Mouse (Mus musculus) megakaryocyte, embryonic 14.5 days (primary cell): ENCODE measurements at regions not wholly inside any gene's neighbourhood (a gene's known extent, or its start where the extent isn't known, plus 50 kb on each side); places are given as distances from the start of the nearest gene placed in this dataset.

ENCODE experiments used
- H3K27me3 ChIP-seq: replicated peaks from 2 replicates; pipeline ENCODE3; 2012; ENCODE audit warnings: inconsistent platforms
- H3K36me3 ChIP-seq: replicated peaks from 2 replicates; pipeline ENCODE3; 2012; ENCODE audit warnings: low read length, inconsistent platforms, mixed read lengths
- H3K4me1 ChIP-seq: 2 replicates; pipeline ENCODE4 v1.6.1; 2012; ENCODE audit warnings: inconsistent platforms
- H3K4me3 ChIP-seq: replicated peaks from 2 replicates; pipeline ENCODE3; 2012; ENCODE audit warnings: moderate library complexity, mild to moderate bottlenecking, inconsistent platforms
- H3K9me3 ChIP-seq: 2 replicates; pipeline ENCODE4 v1.6.1; 2012; ENCODE audit warnings: inconsistent platforms
- FLI1 ChIP-seq: IDR thresholded peaks from 2 replicates; pipeline ENCODE4 v1.6.1; 2012; ENCODE audit warnings: low read length, inconsistent platforms, mixed read lengths
- GATA1 ChIP-seq: IDR thresholded peaks from 3 replicates; pipeline ENCODE4 v1.6.1; 2012; ENCODE audit warnings: mixed read lengths, low read length, inconsistent platforms, borderline replicate concordance

GRCm38 (mm10) chr5:64684275-64684674 lies 118.9 kb upstream of the Klf3 start:
- Histone ChIP-seq H3K9me3 (peaks cover 34% of the 10 kb centered on the region), H3K27me3 (peaks cover 2% of the 10 kb centered on the region), H3K4me1 (peaks cover 11% of the 10 kb centered on the region; the same call in 1 of the 2 replicates), H3K36me3 (no peaks in the 10 kb centered on the region), H3K4me3 (no peak overlapping the region)
- TF ChIP-seq GATA1 (no peak), FLI1 (no peak)

DNA sequence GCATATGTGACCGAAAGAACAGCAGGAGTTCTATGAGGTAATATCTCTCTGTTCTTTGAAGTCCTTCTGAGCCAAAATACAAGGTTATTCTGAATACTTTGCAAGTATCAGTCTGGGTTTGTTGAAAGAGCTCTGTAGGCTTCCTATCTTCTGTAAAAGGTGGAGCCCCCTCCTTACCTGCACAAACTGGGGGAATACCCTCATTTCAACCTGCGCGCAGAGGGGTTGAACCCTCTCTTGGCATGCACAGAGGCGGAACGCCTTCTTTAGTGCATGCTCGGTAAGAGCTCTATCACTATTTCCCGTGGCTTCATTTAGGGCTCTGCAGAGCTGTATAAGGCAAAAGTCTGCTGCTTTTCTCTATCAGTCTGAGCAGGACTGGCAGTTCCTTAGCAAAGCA lies 113.0 kb upstream of the Klf3 start:
- Histone ChIP-seq H3K4me3 (no peak overlapping the region), H3K27me3 (no peaks in the 10 kb centered on the region), H3K9me3 (peaks cover 38% of the 10 kb centered on the region), H3K4me1 (peaks cover 3% of the 10 kb centered on the region; the same call in 1 of the 2 replicates), H3K36me3 (no peaks in the 10 kb centered on the region)
- no peak for TF ChIP-seq FLI1

DNA sequence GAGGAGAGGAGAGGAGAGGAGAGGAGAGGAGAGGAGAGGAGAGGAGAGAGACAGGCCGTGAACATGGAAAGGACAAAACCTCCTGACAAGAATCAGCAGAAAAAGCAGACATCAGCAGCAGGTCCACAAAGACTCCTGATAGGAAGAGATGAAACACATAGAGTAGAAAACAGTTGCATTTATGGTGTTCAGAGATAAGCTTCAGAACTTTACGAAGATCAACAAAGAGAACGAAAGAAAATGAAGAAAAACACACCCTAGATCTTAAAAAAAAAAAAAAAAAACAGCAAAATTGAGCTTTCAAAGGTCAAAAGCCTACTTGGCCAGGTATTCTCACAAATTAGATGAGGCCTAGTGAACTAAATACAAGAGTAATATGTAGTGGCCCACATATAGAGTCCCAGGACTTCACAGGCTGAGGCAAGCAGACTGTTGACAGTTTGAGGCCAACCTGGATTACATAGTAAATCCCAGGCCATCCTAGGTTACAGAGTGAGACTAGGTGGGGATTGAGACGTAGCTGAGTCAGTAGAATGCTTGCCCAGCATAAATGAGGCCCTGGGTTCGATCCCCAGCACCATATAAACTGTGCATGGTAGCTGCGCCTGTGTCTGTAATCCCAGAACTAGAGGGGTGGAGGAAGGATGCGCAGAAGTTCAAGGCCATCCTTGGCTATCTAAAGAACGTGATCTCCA lies 111.6 kb upstream of the Klf3 start:
- H3K27me3 ChIP-seq: no peaks in the 10 kb centered on the region
- H3K9me3 ChIP-seq: peaks cover 29% of the 10 kb centered on the region
- no peaks in the 10 kb centered on the region for H3K36me3 ChIP-seq
- no peak overlapping the region for H3K4me3 ChIP-seq
- H3K4me1 ChIP-seq: peaks cover 3% of the 10 kb centered on the region; the same call in 1 of the 2 replicates
- TF ChIP-seq FLI1: no peak

GRCm38 (mm10) chr5:64692335-64692734 lies 110.9 kb upstream of the Klf3 start:
- Histone ChIP-seq H3K4me1 (peaks cover 3% of the 10 kb centered on the region; the same call in 1 of the 2 replicates), H3K9me3 (peaks cover 23% of the 10 kb centered on the region), H3K27me3 (no peaks in the 10 kb centered on the region), H3K4me3 (no peak overlapping the region), H3K36me3 (no peaks in the 10 kb centered on the region)
- TF ChIP-seq GATA1 (no peak), FLI1 (no peak)

DNA sequence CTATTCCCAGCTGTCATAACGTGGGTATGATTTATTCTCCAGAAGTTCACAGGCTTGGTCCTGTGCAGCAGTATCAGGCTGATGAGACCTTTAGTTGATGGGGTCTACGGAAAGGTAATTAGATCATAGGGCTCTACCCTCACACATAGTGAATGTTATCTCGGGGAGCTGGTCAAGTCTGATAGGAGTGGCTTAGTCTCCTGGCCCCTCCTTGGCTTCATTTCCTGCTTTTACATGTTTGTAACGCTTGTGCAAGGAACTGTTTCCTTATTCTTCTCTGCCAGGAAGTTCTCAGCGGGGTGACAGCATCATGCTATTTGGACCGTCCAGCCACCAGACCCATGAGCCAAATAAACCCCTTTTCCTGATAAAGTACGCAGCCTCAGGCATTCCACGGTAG lies 109.6 kb upstream of the Klf3 start:
- H3K27me3 ChIP-seq: no peaks in the 10 kb centered on the region
- H3K4me3 ChIP-seq: no peak overlapping the region
- TF ChIP-seq GATA1 (no peak), FLI1 (no peak)
- peaks cover 11% of the 10 kb centered on the region for H3K9me3 ChIP-seq
- peaks cover 3% of the 10 kb centered on the region; the same call in 1 of the 2 replicates for H3K4me1 ChIP-seq
- H3K36me3 ChIP-seq: no peaks in the 10 kb centered on the region

DNA sequence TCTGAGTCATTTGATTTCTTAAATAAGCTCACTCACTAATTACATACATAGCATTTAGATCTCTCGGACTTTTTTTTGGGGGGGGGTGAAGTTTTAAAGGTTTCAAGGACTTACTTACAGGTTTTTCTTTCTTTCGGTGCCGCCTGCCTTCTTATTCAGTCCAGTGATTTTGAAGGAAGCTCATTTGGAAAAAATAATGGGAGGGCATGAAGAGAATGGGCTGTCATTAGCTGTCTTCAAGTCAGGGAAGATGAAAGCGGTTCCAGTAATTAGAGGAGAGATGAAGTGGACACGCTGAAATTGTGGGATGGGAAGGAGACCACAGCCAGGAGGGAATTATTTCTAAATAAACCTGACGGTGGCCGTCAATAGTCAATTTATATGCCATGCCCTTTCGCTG lies 108.6 kb upstream of the Klf3 start:
- Histone ChIP-seq H3K4me3 (no peak overlapping the region), H3K9me3 (peaks cover 10% of the 10 kb centered on the region), H3K27me3 (no peaks in the 10 kb centered on the region), H3K36me3 (no peaks in the 10 kb centered on the region), H3K4me1 (peaks cover 3% of the 10 kb centered on the region; the same call in 1 of the 2 replicates)
- TF ChIP-seq GATA1: no peak
- no peak for TF ChIP-seq FLI1

GRCm38 (mm10) chr5:64696099-64696498 lies 107.1 kb upstream of the Klf3 start:
- no peak for TF ChIP-seq FLI1
- TF ChIP-seq GATA1: no peak
- Histone ChIP-seq H3K4me1 (peaks cover 4% of the 10 kb centered on the region), H3K27me3 (no peaks in the 10 kb centered on the region), H3K36me3 (no peaks in the 10 kb centered on the region), H3K9me3 (peaks cover 10% of the 10 kb centered on the region), H3K4me3 (no peak overlapping the region)

GRCm38 (mm10) chr5:64697466-64697865 lies 105.7 kb upstream of the Klf3 start:
- TF ChIP-seq FLI1 (no peak), GATA1 (no peak)
- Histone ChIP-seq H3K4me3 (no peak overlapping the region), H3K27me3 (no peaks in the 10 kb centered on the region), H3K4me1 (peaks cover 14% of the 10 kb centered on the region), H3K36me3 (no peaks in the 10 kb centered on the region), H3K9me3 (peaks cover 8% of the 10 kb centered on the region)

DNA sequence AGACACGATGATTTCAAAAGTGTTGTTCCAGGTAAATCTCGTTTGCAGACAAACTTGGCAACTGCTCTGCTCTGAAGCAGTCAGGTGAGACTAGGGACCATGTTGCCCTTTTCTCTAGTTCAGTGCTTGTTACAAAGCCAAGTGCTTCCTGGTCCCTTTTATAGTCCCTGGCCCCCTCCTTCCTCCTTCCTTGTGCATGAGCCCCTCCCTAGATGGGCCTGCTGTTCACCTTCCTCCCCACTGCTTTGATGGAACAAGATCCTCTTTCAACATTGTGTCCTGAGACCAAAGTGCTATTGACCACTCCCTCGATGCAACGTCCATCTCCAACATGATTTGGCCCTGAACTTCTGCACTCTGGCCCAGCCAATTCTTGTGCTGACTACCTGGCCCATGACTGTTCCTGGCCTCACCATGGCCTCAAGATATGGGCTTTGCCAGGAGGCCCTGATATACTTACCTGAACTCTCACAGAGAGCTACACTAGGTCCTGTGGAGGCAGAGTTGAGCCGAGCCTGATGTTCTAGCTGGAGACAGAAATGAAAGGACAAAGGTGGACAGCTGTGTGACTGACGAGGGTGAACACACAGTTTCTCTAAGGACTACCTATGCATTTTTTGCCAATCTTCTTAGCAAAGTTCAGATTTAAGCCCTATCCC lies 104.6 kb upstream of the Klf3 start:
- Histone ChIP-seq H3K9me3 (peaks cover 4% of the 10 kb centered on the region), H3K4me1 (peaks cover 13% of the 10 kb centered on the region), H3K36me3 (no peaks in the 10 kb centered on the region), H3K27me3 (no peaks in the 10 kb centered on the region), H3K4me3 (no peak overlapping the region)
- TF ChIP-seq FLI1: no peak
- no peak for TF ChIP-seq GATA1

GRCm38 (mm10) chr5:64700030-64700429 lies 103.2 kb upstream of the Klf3 start:
- Histone ChIP-seq H3K4me1 (peaks cover 13% of the 10 kb centered on the region), H3K4me3 (no peak overlapping the region), H3K36me3 (no peaks in the 10 kb centered on the region), H3K9me3 (no peaks in the 10 kb centered on the region), H3K27me3 (no peaks in the 10 kb centered on the region)
- TF ChIP-seq GATA1: no peak
- TF ChIP-seq FLI1: no peak
